Mouse (Mus musculus) hematopoietic stem cell, adult 5-6 weeks (primary cell): ENCODE results near the gene Traf5. TPM values are rescaled to one million over a fixed set of nuclear protein-coding genes. Genes with fewer than 3 reads are reported as not detected.
A peak's percentile ranks its signal among the peaks of the same experiment; 100 is the strongest.

Source experiments
- ATAC-seq, 2 experiments: fragments of 125-278 bp in 1 of 2; replicated peaks in 1 of 2; 2 replicates each; pipeline ENCODE4 v1.8.0; 2016 to 2017; ENCODE audit warnings: inconsistent platforms in 2 of 2, mild to moderate bottlenecking in 2 of 2, moderate number of reproducible peaks in 2 of 2, low read depth in 1 of 2, moderate TSS enrichment in 1 of 2; ENCODE audit not compliant: low FRiP score in 2 of 2, poor library complexity in 2 of 2, severe bottlenecking in 2 of 2, insufficient read depth in 1 of 2, low TSS enrichment in 1 of 2
- total RNA-seq: library from RNA; stranded (forward); fragments of 172-1452, 232-1000 nt; gene quantifications from 2 replicates; pipeline ENCODE4 v1.2.3, GENCODE M21; 2017

The Traf5 gene
- total RNA-seq, 1 experiment from 2014 or later: 21.1 TPM

DNA sequence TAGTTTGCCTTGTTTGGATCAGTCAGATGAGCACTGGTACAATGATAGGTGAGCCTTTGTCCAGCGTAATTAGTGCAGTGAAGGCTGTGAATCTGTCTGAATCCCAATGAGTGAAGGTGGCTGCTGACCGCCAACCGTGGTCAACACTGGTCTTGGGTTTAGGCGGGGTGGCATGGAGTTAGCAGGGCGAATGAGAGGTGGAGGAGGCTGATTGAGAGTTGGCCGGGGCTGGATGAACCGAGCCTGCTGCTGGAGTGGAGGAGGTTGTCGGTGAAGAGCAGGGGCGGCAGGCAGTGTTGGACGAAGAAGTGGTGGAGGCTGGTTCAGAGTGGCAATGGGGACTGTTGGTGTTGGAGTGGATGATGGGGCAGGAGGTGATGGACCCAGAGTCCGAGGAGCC lies 8.4 kb upstream of the Traf5 start:
- no peak for ATAC-seq

DNA sequence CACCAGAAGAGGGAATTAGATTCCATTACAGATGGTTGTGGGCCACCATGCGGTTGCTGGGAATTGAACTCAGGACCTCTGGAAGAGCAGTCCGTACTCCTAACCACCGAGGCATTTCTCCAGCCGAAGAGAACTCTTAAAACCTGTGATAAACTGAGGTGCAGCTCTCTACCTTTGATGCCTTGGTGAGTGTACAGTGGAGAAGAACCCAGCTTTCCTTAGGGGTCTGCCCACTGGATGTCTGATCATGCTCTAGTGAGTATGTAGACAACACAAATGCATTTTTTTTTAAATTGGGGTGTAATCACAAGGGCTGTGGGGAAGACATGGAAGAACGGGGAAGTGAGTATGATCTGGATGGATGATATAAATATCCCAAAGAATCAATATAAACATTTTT lies 3.3 kb upstream of the Traf5 start:
- ATAC-seq: no peak

DNA sequence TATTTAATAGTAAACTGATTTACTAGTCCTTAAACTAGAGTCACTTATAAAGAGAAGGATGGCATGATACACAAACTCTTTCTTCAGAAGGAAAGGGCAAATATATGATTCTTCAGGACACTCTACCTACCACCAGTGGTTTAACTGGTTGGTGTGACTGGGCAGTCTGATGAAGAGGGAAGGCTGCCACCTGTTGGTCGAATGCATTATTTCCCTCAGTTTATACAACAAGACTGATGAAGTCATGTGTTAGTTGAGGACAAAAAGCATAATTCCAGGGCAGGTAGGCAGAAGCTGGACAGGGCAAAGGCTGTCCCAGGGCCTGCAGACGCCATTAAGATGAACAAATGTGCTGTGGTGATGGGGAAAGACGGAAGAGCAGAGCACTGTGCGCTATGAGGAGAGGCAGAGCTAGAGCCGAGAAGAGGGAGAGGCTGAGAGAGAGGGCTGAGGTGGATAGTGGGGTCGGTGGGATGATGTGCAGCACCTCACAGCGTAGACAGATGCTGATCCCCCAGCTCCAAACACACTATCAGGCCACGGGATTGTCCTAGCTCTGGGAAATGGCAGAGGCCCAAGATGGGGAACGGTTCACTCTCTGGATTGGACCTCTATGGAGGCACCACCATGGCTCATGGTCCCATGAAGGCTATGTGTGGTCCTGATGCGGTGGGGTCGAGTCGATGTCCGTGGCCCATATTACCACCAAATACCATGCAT lies 2.3 kb upstream of the Traf5 start:
- ATAC-seq: peak; percentile 19 to 30; a peak in 1 of 4 replicates

DNA sequence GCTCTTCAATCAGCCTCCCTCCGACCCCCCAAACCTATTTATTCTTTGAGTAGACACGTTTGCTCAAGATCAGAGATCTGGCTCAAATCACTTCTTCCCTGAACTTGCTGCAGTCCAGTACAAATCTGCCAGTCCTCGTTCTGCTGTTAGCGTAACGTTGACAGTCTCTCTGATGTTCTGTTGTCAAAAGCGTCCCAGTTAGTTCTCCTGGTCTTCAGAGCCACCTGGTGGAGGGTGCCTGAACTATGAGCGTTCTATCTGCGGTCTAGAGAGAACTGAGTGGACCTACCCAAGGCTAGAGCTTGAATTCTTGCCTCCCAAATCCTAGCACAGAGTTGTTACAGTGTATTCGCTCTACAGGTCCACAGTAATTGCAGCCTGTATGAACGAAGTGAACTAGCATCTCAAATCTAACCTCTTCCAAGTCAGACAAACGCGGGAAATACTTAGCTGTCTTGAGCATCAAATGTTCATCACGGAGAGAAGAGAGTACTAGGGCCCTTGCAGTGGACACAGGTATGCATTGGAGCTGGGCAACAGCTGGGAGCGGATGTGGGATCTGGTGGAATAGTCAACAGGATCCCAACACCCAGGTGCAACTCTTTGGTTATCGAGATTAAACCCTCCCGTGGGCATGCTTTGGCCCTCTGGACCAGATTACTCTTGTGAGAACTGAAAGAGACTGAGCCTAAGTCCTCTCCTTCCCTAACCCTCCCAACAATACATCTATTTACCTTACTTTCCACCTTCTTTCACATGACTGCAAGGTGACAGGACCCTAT lies 711 bp upstream of the Traf5 start:
- peak; percentile 71 to 79 for ATAC-seq

DNA sequence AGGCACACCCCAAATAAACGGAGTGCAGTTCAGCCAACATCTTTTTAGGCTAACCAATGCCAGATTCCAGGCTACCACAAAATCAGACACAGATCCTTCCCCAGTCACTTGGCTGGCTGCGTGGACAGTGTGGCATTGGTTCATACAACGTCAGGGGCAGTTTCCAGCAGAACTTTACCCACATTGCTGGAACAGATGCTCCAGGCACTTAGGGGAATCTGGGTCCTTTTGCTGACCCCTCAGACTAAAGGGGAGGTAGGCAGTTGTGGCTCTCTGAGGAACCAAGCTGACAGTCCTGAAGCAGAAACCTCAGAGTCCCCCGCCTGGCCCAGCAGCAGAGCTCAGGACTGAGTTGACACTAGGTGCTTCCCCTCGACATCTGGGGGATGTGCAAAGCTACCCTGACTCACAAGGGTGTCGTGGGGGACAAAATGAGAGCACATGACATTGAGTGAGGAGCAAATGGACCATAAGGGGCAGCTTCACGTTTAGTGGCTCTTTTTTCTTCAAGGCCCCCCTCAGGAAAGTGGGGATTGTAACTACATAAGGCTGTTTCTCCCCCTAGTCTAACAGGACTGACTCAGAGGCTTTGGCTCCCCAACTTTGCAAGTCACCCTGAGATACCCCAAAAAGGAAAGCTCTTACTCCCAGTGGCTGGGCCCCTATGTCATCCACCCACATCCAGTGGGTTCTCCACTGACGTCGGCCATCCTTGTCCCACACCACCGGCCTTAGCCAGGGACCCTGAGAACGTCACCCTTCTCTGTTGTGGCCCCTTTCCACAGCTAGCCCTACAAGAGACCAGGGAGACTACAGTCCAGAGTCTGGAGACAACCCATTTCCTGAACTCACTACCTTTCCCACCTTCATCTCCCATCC lies 1.4 kb downstream of the Traf5 start:
- ATAC-seq: no peak

DNA sequence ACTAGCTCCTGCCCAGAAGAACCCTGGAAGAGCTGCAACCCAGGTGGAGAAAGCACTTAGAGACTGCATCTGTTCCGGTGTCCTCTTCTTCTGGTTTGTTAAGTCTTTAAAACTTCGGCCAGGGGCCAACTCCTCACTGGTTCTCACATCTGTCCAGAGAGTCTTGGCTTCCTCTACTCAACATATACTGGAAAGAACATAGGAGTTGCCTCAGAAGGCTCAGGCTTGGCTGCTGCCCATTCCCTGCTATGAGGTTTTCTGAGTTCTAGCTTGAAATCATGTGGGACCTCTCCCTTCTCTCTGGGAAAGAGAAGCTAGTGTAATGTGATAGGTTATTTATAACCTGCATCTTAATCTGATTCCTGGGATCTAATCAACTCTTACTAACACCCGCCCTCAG lies 2.1 kb downstream of the Traf5 start:
- no peak for ATAC-seq

DNA sequence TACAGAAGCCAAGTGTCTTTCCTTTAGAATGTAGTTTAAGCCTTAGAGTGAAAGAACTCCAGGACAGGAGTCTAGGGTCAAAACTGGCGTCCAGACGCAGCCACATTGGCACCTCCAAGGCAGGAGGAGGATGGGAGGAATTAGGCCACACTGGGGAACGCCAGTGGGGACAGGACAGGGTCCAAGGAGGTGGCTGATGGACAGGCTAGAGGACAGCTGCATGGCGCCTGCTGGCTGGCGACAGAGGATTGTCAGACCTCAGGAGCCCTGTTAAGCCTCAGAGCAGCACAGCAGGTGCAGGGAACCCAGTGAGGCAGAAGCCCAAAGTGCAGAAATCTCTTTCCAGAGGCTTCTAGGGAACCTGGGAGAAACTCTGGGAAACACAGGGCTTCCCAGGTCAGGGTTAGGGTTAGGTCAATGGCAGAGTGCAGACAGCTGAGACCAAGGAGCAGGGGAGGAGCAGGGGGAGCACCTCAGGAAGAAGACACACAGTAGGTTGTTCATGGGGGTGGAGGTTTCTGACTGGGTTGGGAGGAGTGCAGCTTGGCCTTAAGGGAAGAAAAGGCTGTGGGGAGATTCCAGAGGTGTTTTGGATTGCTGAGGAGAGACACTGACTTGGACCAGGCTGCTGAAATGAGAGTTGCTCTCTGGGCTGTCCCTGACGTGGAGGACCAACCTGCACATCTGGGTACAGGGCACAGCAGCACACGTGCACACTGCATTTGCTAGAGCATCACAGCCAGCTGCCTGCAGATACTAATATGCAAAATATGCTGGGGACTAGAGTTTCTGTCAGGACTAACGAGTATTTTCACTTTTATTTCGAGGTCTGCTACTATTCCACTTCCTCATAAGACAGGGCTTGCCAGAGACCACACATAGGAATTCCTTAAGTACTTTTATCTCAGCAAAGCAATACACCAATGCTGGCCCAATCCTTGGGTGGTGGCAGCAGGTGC lies 2.9 kb downstream of the Traf5 start:
- ATAC-seq: no peak

DNA sequence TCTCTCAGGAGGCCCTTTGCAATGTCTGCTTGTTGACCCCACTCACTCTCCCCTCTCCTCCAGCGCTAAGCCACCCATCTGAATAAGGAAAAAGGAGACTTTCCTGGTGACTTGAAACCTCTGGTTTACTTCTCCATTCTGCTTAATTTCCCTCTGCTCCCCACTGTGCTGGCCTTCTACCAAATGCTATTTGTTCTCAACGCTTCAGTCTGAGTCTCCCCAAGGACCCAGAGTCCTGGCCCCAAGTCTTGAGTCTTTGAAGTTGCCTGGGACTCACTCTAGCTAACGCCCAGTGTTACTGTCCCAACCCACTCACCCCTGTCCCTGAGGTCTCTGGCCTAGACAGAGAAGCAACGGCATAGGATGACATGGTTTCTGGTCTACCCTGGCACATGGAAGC lies 4.3 kb downstream of the Traf5 start:
- ATAC-seq: no peak

DNA sequence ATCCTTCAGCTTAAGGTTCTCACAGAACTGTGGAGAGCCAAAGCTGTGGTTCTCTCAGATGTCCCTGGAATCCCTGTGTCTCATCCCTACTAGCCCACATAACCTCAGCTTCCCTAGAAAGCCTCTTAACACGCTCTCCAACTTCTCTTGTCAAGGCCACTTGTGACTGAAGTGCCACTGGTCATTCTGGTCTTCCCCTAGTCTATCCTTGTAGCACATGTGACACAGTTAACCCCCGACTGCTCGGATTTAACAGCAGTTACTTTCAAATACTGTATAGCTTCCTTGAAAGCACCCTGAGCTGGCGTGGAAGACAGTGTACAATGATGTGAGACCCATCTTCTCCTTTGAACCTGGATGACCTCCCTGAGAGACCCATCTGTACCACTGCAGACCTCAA lies 5.3 kb downstream of the Traf5 start:
- no peak for ATAC-seq

DNA sequence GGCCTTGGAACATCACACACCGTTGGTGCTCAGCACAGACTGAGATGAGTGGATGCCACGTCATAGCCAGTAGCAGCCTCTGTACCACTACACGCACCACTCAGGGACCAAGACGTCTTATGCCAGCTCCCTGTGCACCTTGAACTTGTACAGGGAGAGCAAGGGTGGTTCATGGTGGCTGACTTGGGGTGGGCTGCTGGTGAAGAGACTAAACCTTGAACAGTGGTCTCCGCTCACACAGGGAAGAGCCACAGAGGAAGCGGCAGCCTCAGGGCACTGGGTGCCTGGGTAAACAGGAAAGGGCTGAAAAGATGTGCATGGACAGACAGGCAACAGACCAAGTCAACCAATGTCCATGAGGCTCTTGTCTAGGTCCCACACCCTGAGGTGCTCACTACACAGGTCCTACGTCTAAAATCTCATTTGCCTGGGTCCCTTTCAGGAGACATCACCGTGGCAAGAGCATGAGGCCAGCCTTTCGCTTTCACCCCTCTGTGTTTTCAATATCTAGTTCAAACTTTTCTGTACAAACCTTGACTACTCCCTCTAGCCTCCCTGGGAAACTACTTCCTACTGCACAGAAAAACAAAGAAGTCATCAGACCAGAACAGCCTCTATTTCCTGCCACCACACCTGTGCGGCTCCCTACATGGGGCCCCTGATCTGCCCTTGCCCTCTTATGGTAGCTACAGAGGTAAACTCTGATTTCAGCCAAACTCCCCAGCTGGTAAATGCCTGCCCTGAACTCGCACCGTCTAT lies 5.9 kb downstream of the Traf5 start:
- ATAC-seq: no peak

DNA sequence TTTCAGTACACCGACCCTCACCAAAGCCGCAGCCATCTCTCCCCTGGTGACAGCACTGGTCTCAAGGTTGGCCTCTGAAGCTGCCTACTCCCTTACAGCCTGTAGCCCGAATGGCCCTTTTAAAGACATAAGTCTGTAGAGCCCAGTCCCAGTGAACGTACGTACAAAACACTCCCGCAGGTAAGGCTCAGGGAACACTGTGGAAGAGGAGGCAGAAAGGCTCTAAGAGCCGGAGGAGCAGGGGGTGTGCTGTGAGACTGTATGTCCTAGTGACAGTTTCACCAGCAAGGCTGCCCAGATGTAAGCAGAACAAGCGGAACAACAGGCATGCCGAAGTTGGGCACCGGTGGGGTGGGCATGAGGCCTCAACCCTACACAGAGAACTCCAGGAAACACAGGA lies 7.1 kb downstream of the Traf5 start:
- ATAC-seq: no peak

DNA sequence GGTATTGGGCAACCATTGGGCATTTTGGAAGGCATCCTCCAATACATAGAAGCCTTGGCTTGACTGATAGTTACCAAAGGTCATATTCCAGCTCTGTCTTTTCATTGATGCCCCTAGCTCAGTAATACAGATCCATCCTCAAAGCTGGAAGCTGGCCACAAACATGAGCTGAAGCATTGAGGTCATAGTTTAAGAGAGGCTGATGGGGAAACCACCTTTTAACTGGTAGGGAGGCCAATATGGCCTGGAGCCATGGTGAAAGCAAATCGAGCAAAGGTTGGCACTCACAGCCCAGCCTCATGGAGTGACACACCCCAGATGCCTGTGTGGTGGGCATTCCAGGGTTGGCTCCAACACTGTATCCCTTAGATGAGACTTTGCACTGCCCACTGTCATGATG lies 9.7 kb downstream of the Traf5 start:
- ATAC-seq: no peak

DNA sequence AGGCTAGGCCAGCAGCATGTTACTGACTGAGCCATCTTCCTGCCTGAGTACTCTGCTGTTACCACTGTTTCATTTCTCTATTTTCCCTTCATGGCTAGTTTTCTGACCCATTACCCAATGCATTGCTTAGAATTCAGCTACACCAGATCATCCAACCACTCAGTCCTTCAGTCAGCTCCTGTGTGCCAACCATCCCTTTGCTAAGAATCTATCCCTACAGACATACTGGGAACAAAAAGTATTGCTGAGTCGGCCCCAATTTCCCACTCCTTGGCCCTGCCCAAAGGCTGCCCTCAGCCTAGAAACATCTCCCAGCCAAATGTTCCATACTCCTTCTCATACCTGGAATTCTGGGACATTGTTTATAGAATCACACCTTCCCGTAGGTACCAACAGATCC lies 11.2 kb downstream of the Traf5 start:
- no peak for ATAC-seq

DNA sequence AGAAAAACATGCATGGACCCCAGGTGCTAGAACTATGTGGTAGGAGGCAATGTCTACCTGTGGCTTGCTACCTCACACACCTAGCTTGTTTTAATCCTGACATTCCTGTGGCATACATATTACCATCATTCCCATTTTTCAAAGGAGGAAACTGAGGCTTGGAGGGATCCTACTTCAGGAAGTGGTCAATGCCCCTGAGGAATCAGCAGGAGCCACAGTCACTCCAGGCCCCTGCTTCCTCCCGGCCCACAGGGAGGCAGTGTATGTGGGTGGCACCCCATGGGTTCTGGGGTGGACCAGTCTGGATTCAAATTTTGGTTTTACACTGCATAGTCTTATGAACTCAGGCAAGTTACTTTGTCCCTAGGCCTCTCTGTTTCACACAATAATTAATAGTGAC lies 13.2 kb downstream of the Traf5 start:
- no peak for ATAC-seq

DNA sequence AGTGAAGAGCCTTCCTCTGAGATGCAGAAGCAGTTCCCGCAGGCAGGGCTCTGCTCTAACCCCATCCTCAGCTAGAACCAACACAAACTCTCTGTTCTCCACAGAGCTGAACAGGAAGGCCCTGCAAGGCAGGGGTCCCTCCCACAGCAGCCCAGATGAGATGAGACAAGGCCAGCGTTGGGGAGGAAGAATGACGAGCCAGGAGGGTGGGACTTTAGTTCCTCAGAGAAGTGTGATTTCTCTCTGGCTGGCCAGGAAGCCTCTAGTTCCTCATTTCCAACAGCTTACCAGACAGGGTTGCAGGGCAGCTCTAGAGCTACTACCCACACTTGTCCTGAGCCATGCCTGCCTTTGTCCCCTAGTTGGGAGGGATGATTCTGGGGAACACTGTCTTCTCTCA lies 14.0 kb downstream of the Traf5 start:
- peak; percentile 96 to 97 for ATAC-seq

DNA sequence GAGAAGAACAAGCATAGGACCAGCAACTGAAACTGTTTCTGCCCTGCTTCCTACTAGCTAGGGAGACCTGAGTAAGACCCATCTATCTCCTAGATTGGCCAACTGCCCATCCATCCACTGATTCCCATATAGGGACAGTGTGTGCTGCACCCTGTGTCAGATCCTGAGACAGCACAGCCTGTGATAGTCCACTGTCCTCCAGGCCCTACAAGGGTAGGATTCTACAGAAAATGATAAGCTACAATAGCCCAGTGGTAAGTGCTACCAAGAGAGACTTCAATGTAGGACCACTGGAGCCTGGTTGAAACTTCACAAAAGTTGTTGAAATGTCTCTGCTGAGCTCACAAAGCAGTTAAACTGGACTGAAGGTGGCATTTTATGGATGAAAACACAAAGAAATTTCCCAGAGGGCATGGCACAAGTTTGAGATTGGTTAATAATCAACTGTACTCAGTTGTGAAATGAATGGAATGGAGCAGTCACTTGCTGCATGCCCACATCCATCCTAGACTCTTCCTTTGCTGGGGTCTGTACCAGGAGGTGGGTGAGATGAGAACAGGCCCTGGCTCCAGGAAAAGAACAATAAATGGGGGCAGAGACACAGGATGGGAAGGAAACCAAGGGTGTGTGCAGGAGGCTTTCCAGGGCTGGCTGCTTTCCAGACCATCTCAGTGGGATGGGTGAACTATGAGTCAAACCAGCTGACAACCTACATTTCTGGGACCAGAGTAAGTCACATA lies 15.4 kb downstream of the Traf5 start:
- no peak for ATAC-seq
